Mouse (Mus musculus) central nervous system, embryonic 11.5 days (tissue): ENCODE measurements around the gene Fgf10. TPM values are rescaled to one million over a fixed set of nuclear protein-coding genes. Genes with fewer than 3 reads are reported as not detected.

Experiments
- polyA plus RNA-seq: library from polyadenylated mRNA; depleted of rRNA; stranded (reverse); fragments of >200 nt; gene quantifications from 2 replicates; pipeline ENCODE4 v1.2.3, GENCODE M21; 2012; rRNA removed

Fgf10 gene
- polyA plus RNA-seq = 0.64 and 2.1 TPM in 2 replicates

DNA sequence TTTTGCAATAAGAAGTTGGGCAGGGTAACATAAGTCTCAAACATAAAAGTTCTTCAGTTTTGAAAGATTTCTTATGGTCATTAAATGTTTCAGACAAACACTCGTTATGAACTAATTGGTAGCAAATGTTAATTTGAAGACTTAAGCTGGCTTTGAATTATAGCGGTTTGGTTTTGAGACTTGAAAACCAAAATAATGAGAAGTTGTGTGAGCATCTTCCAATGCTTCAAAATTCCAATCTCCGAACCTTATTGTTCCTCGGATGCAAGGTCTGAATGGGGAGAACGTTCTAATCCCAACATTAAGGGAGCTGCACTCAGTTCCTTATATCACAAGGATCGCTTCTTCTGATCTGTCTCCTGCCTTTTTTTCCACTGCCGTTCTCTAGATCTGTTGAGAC is at the start of gene Fgf10:
Gene Fgf10 (plus strand): TSS at position 301 of the 400 bp plus-strand sequence.

